Mouse (Mus musculus) ES-E14 (cell line): Measurements from ENCODE around the gene Zfp949.

ENCODE experiments used
- CHD2 ChIP-seq: IDR thresholded peaks from 2 replicates; pipeline ENCODE4 v1.6.1; 2014; ENCODE audit warnings: mild to moderate bottlenecking, low read depth, low read length, inconsistent platforms
- MAFK ChIP-seq: IDR thresholded peaks from 2 replicates; pipeline ENCODE4 v1.6.1; 2014; ENCODE audit warnings: mild to moderate bottlenecking, low read depth, low read length, inconsistent platforms; ENCODE audit not compliant: insufficient read depth
- ZC3H11A ChIP-seq: IDR thresholded peaks from 2 replicates; pipeline ENCODE4 v1.6.1; 2012; ENCODE audit warnings: low read depth, mild to moderate bottlenecking, inconsistent platforms, low read length, borderline replicate concordance
- ZNF384 ChIP-seq: IDR thresholded peaks from 2 replicates; pipeline ENCODE4 v1.6.1; 2012; ENCODE audit warnings: low read depth, low read length, inconsistent platforms

DNA sequence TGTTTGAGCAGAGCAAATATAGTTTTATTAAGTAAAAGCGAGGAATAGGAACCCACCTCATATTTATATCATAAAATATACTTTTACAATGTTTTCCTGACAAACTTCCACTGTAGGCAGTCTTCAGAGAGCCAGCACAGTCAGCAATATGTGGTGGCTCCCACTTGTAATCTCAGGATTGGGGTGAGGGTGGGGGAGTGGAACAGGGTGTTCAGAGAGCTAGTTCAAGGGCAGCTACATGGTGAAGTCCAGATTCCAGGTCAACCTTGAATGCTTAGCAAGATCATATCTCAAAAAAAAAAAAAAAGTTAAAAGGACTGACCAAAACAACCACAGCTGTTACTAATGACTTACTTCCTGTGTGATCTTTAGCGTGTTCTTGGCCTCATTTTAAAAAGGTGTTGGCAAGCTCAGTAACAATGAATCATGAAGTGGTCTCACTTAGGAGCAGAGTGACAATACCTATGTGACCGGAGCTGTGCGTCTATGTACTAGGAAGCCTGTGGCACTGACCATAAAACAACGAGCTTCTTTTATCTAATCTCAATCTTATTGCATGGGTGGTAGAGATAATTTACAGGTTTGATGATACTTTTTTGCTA is 17.7 kb upstream of the Zfp949 start:
- TF ChIP-seq MAFK (no peak), ZC3H11A (no peak), CHD2 (no peak), ZNF384 (no peak)
